Mouse (Mus musculus): ENCODE results near the gene Lamtor4.
"Not testable (repeated sequence)": the region's sequence is repeated elsewhere in the genome, so short reads cannot be mapped to it uniquely, and the experiment has no call there.

The Lamtor4 gene

GRCm38 (mm10) chr5:138255353-138256093 is at the start of gene Lamtor4:
Lamtor4 (plus strand) TSS chr5:138255482.
- CTCF ChIA-PET, result no interaction called here

GRCm38 (mm10) chr5:138207253-138207652 is 48.0 kb upstream of the Lamtor4 start:
- CTCF ChIA-PET, result no interaction called here

GRCm38 (mm10) chr5:138207873-138208272 is 47.4 kb upstream of the Lamtor4 start:
- CTCF ChIA-PET, result interaction anchor here (0.7 kb wide), 1 partner anchor 911 kb away, joined by 3 read pairs; no protein-coding TSS in a partner anchor

- CTCF ChIA-PET, result not testable (repeated sequence)
These were observed 38.6 kb upstream of the Lamtor4 start for GRCm38 (mm10) chr5:138216632-138217031.

GRCm38 (mm10) chr5:138219864-138220263 is 35.4 kb upstream of the Lamtor4 start:
- CTCF ChIA-PET, result interaction anchor here (0.7 kb wide), 1 partner anchor 49 kb away, joined by 3 read pairs; no protein-coding TSS in a partner anchor

GRCm38 (mm10) chr5:138222111-138222510 is 33.2 kb upstream of the Lamtor4 start:
- CTCF ChIA-PET, result interaction anchor here (0.8 kb wide), 1 partner anchor 31 kb away, joined by 3 read pairs; no protein-coding TSS in a partner anchor

- CTCF ChIA-PET, result no interaction called here
These were observed 32.0 kb upstream of the Lamtor4 start for GRCm38 (mm10) chr5:138223287-138223686.

- CTCF ChIA-PET, result interaction anchor here (0.7 kb wide), 1 partner anchor 295 kb away, joined by 3 read pairs; no protein-coding TSS in a partner anchor
These were observed 29.6 kb upstream of the Lamtor4 start, which contains the start of gene Nxpe5 for GRCm38 (mm10) chr5:138225700-138226099. Nxpe5 (plus strand) TSS chr5:138225898.

- CTCF ChIA-PET, result no interaction called here
These were observed 28.8 kb upstream of the Lamtor4 start for GRCm38 (mm10) chr5:138226491-138226890.

- CTCF ChIA-PET, result no interaction called here
These were observed 27.9 kb upstream of the Lamtor4 start for GRCm38 (mm10) chr5:138227367-138227766.

GRCm38 (mm10) chr5:138228026-138228425 is 27.3 kb upstream of the Lamtor4 start:
- CTCF ChIA-PET, result no interaction called here

- CTCF ChIA-PET, result interaction anchor here (0.6 kb wide), 1 partner anchor 579 kb away, joined by 4 read pairs; no protein-coding TSS in a partner anchor
These were observed 25.8 kb upstream of the Lamtor4 start for GRCm38 (mm10) chr5:138229511-138229910.

GRCm38 (mm10) chr5:138233778-138234177 is 21.5 kb upstream of the Lamtor4 start:
- CTCF ChIA-PET, result no interaction called here

GRCm38 (mm10) chr5:138234224-138234623 is 21.1 kb upstream of the Lamtor4 start:
- CTCF ChIA-PET, result no interaction called here

- CTCF ChIA-PET, result no interaction called here
These were observed 13.8 kb upstream of the Lamtor4 start for GRCm38 (mm10) chr5:138241511-138241910.

GRCm38 (mm10) chr5:138251144-138251543 is 4.1 kb upstream of the Lamtor4 start:
- CTCF ChIA-PET, result no interaction called here

GRCm38 (mm10) chr5:138253061-138253460 is 2.2 kb upstream of the Lamtor4 start:
- CTCF ChIA-PET, result interaction anchor here (1.2 kb wide), 1 partner anchor 31 kb away, joined by 3 read pairs; no protein-coding TSS in a partner anchor

GRCm38 (mm10) chr5:138256094-138256467 is 799 bp downstream of the Lamtor4 start:
- CTCF ChIA-PET, result no interaction called here

GRCm38 (mm10) chr5:138256966-138257584 is 1.8 kb downstream of the Lamtor4 start:
- CTCF ChIA-PET, result interaction anchor here (0.7 kb wide), 1 partner anchor 28 kb away, joined by 3 read pairs; no protein-coding TSS in a partner anchor

GRCm38 (mm10) chr5:138257585-138257978 is 2.3 kb downstream of the Lamtor4 start:
- CTCF ChIA-PET, result interaction anchor here (0.7 kb wide), 1 partner anchor 29 kb away, joined by 3 read pairs; no protein-coding TSS in a partner anchor

- CTCF ChIA-PET, result interaction anchor here (0.7 kb wide), 1 partner anchor 29 kb away, joined by 3 read pairs; no protein-coding TSS in a partner anchor
These were observed 2.8 kb downstream of the Lamtor4 start for GRCm38 (mm10) chr5:138258078-138258477.

GRCm38 (mm10) chr5:138258542-138258941 is 3.3 kb downstream of the Lamtor4 start:
- CTCF ChIA-PET, result no interaction called here

- CTCF ChIA-PET, result no interaction called here
These were observed 3.7 kb downstream of the Lamtor4 start for GRCm38 (mm10) chr5:138258993-138259392.
